Mouse (Mus musculus): ENCODE measurements around the gene Drd5. TPM values are rescaled to one million over a fixed set of nuclear protein-coding genes. Genes with fewer than 3 reads are reported as not detected.

The Drd5 gene
- not detected in 2 replicates for total RNA-seq (2014; fragmentation: Nextera tagmentation)
- total RNA-seq (2017), result not detected in 2 replicates

DNA sequence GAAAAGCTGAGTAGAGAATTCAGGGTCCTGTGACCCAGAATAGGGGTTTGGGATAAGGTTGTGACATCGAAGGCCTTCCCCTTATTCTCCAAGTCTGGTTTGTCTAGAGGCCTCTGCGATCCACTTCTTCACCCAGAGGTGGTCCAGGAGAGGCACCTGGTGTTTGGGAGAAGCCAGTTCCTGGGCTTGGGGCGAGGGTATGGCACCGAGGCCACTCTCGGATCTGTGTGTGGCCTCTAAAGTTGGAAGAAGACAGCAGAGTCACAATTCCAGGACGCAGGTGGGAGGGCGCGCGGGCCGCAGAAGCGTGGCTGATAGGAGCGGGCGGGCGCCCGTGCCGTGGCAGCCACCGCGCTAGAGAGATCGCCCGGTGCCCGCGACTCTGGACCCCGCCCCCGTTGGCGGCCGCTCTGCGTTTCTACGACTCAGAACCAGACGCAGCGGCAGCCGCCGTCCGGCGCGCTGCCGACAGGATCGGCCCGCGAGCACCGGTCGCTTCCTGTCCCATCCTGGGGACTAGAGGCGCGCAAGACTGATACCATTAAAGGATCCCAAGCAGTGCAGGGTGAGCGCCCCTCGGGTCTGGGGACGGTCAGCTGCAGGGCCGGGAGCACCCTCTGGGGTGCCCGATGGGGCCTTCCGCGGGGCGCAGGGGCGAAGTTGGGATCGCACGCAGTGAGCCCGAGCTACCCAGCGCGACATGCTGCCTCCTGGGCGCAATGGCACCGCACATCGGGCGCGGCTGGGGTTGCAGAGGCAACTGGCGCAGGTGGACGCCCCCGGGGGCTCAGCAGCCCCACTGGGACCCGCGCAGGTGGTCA, at the start of gene Drd5:
Gene Drd5 (plus strand): TSS at position 402 of the 821 bp plus-strand sequence.
- ATAC-seq (replicated peaks; ENCODE audit: low FRiP score, low TSS enrichment, poor library complexity, severe bottlenecking), result no peak

DNA sequence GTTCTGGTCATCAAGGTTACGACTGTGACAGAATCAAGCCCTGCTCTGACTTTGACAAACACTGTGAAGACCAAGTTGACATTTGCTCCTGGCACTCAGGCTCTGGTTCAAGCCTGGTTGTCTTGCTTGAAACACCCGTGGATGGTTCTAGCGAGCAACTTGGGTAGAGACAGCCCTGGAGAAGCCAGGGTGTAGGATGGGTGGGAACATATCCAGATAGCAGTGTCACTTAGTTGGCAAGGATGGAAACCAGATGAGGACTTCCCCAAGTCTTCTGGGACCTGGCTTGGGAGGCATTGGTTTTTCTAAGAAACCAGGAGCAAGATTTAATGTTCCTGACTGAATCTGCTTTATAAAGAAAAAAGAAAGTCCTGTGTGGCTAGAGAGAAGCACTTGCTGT, 48.2 kb upstream of the Drd5 start:
- ATAC-seq (replicated peaks; ENCODE audit: low FRiP score, low TSS enrichment, poor library complexity, severe bottlenecking), result no peak

- 0 out of 2 replicates have a peak, but pooled peaks have one; percentile 10 for ATAC-seq (replicated peaks; ENCODE audit: low FRiP score, low TSS enrichment, poor library complexity, severe bottlenecking)
Observed at GRCm38 (mm10) chr5:38273831-38274230, 45.3 kb upstream of the Drd5 start.

DNA sequence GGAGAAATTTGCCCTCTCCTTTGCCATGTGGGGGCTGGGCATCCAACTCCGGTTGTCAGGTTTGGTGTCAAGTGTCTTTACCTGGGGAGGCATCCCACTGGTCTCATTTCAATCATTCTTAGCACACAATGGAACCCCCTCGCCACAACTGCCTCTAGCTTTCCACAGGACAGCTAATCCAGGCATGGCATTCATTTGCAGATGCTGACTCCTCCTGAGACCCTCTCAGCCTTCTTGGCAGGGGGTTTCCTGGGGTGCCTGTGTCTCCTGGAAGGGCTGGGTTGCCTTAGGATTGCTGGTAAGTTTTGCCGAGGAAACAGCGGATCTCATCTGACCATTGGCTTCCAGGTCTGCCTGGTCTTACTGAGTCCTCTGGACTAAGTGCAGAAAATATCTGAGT, 43.4 kb upstream of the Drd5 start, which contains the start of gene Otop1:
Gene Otop1 (plus strand): TSS at position 202 of the 400 bp plus-strand sequence.
- no peak for ATAC-seq (replicated peaks; ENCODE audit: low FRiP score, low TSS enrichment, poor library complexity, severe bottlenecking)

- ATAC-seq (replicated peaks; ENCODE audit: low FRiP score, low TSS enrichment, poor library complexity, severe bottlenecking), result no peak
Observed at GRCm38 (mm10) chr5:38276451-38276850, 42.7 kb upstream of the Drd5 start.

GRCm38 (mm10) chr5:38277098-38277866, 41.9 kb upstream of the Drd5 start:
- ATAC-seq (replicated peaks; ENCODE audit: low FRiP score, low TSS enrichment, poor library complexity, severe bottlenecking), result no peak

DNA sequence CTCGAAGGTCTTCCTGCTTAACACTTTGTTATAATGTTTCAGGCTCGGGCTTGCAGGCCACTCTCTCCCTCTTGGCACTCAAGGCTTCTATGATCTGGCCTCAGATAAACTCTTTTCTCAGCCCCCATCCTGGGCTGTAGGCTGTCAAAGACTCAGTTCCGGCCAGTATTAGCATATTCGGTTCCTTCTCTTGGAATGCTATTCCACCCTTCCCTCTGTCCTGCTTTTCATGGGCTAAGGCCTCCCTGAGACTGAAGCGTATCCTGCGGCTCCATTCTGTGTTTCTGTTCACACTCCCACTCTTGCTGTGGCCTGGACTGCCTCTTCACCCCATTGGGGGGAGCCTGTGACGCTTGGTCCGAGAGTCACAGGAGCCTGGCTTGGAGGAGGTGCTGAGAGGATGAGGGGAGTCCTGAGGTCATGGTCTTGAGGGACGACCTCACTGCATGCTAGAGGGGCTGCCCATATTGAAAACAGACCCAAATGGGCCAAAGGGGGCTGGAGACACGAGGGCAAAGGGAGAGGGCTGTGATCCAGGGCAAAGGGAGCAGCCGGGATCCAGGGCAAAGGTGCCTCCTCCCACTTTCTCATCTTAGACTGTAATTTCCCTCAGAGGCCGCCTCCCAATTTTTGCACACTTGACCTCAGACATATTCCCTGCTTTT, 41.1 kb upstream of the Drd5 start:
- no peak for ATAC-seq (replicated peaks; ENCODE audit: low FRiP score, low TSS enrichment, poor library complexity, severe bottlenecking)

- no peak for ATAC-seq (replicated peaks; ENCODE audit: low FRiP score, low TSS enrichment, poor library complexity, severe bottlenecking)
Observed at GRCm38 (mm10) chr5:38280075-38280474, 39.1 kb upstream of the Drd5 start.

GRCm38 (mm10) chr5:38285724-38286123, 33.4 kb upstream of the Drd5 start:
- no peak for ATAC-seq (replicated peaks; ENCODE audit: low FRiP score, low TSS enrichment, poor library complexity, severe bottlenecking)

- no peak for ATAC-seq (replicated peaks; ENCODE audit: low FRiP score, low TSS enrichment, poor library complexity, severe bottlenecking)
Observed at GRCm38 (mm10) chr5:38288476-38288875, 30.7 kb upstream of the Drd5 start.

- ATAC-seq (replicated peaks; ENCODE audit: low FRiP score, low TSS enrichment, poor library complexity, severe bottlenecking), result no peak
Observed at GRCm38 (mm10) chr5:38301761-38302411, 17.3 kb upstream of the Drd5 start.

GRCm38 (mm10) chr5:38302651-38303050, 16.5 kb upstream of the Drd5 start:
- no peak for ATAC-seq (replicated peaks; ENCODE audit: low FRiP score, low TSS enrichment, poor library complexity, severe bottlenecking)

DNA sequence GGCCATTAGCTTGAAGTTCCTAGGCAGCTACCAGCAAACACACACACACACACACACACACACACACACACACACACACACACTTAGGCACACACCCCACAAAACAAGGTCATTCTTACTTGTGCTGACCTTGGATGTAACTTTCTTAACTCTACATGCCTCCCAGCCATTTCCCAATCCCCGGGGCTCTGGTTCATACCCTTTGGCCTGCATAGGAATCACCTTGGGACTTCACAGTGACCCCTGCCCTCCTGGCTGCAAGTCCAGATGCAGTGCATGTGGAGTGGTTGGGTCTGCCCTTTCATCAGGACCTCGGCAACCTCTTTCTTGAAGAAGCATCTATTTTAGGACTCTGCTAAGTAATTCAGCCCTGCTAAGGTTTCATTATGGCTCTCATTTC, 13.9 kb upstream of the Drd5 start:
- no peak for ATAC-seq (replicated peaks; ENCODE audit: low FRiP score, low TSS enrichment, poor library complexity, severe bottlenecking)

GRCm38 (mm10) chr5:38307255-38308101, 11.7 kb upstream of the Drd5 start:
- peak; percentile 90 for ATAC-seq (replicated peaks; ENCODE audit: low FRiP score, low TSS enrichment, poor library complexity, severe bottlenecking)

GRCm38 (mm10) chr5:38308873-38309272, 10.3 kb upstream of the Drd5 start:
- ATAC-seq (replicated peaks; ENCODE audit: low FRiP score, low TSS enrichment, poor library complexity, severe bottlenecking), result peak; percentile 82

GRCm38 (mm10) chr5:38309795-38310194, 9.4 kb upstream of the Drd5 start:
- no peak for ATAC-seq (replicated peaks; ENCODE audit: low FRiP score, low TSS enrichment, poor library complexity, severe bottlenecking)

DNA sequence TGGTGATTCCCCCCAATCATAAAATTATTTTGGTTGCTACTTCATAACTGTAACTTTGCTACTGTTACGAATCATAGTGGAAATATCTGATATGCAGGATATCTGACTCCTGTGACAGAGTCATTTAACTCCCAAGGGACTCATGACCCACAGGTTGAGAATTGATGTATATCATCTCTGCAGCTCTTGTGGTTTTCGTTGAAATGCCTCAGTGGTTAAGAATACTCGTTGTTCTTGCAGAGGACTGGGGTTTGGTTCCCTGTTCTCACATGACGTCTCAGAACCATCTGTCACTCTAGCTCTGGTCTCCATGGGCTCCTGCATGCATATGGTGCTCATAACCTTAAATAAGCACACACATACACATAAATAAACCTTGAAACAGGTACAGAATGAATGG, 14.2 kb downstream of the Drd5 start:
- no peak for ATAC-seq (replicated peaks; ENCODE audit: low FRiP score, low TSS enrichment, poor library complexity, severe bottlenecking)

DNA sequence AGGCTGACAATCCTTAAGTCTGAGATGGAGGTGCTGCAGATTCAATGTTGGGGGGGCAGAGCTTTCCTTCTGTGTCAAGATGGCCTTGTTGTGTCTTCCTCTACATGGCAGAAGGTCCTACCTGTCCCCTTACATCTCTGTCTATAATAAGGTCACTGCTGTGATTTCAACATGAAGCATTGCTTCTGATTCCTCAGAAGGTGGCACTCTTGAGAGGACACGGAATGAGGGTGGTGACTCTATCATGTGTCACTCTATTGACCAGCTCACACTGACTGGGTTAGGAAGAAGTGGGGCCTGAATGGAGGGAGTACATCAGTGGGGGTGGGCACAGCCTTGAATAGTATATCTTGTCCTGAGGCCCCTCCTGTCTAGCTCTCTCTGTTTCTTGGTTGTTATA, 15.4 kb downstream of the Drd5 start:
- no peak for ATAC-seq (replicated peaks; ENCODE audit: low FRiP score, low TSS enrichment, poor library complexity, severe bottlenecking)

DNA sequence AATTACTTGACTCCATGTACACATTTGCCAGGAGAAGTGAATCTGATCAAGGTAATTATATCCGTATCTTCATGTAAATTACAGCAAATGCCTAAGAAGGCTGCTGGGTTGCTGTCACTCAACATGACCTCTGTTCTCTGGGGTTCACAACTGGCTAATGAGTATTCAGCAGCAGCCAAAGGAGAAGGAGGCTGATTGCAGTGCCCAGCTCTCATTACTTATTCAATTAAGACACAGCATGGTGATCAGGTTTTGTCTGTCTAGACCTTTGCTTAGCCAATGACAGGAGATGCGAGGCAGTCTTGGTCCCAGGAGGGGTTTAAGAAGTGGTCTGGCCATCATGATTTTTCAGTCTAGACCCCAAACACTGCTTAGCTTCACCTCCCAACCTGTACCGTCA, 23.9 kb downstream of the Drd5 start:
- no peak for ATAC-seq (replicated peaks; ENCODE audit: low FRiP score, low TSS enrichment, poor library complexity, severe bottlenecking)
